Mouse (Mus musculus) kidney, embryonic 14.5 days (tissue): ENCODE data around the gene Scube1. TPM values are rescaled to one million over a fixed set of nuclear protein-coding genes. Genes with fewer than 3 reads are reported as not detected.

Experiments used
- ATAC-seq: fragments of 200-750 bp; cut with Nextera tagmentation; 2 replicates; pipeline ENCODE4 v1.8.0; 2017; ENCODE audit warnings: moderate number of reproducible peaks, mild to moderate bottlenecking, moderate TSS enrichment, moderate library complexity; ENCODE audit not compliant: low FRiP score, low TSS enrichment
- H3K27ac ChIP-seq: fragments of 300-500 bp; sonication (generic); 2 replicates; pipeline ENCODE4 v1.5.1; 2014; ENCODE audit warnings: low read depth, mild to moderate bottlenecking, low read length, moderate library complexity, mixed read lengths
- H3K27me3 ChIP-seq: fragments of 300-500 bp; sonication (generic); 2 replicates; pipeline ENCODE4 v1.6.1; 2014; ENCODE audit warnings: mild to moderate bottlenecking, low read length; ENCODE audit not compliant: control insufficient read depth, insufficient read depth
- H3K36me3 ChIP-seq: fragments of 300-500 bp; sonication (generic); 2 replicates; pipeline ENCODE4 v1.6.1; 2014; ENCODE audit warnings: low read length, mixed read lengths; ENCODE audit not compliant: control insufficient read depth, insufficient read depth
- H3K4me1 ChIP-seq: fragments of 300-500 bp; sonication (generic); 2 replicates; pipeline ENCODE4 v1.6.1; 2014; ENCODE audit warnings: low read length, mixed read lengths; ENCODE audit not compliant: control insufficient read depth, insufficient read depth
- H3K4me2 ChIP-seq: fragments of 300-500 bp; sonication (generic); replicated peaks from 2 replicates; pipeline ENCODE4 v1.6.1; 2014; ENCODE audit warnings: low read depth, mild to moderate bottlenecking, low read length
- H3K4me3 ChIP-seq: fragments of 300-500 bp; sonication (generic); 2 replicates; pipeline ENCODE4 v1.5.1; 2014; ENCODE audit warnings: mild to moderate bottlenecking, low read length
- H3K9ac ChIP-seq: fragments of 300-500 bp; sonication (generic); 2 replicates; pipeline ENCODE4 v1.6.1; 2014; ENCODE audit warnings: low read depth, mild to moderate bottlenecking, low read length, moderate library complexity
- H3K9me3 ChIP-seq: fragments of 300-500 bp; sonication (generic); 2 replicates; pipeline ENCODE4 v1.6.1; 2016; ENCODE audit warnings: low read length; ENCODE audit not compliant: control insufficient read depth
- WGBS: fragments of 180-500 bp; shearing (Covaris S2); extraction: QIAGEN DNeasy Blood & Tissue Kit; methylation state at CpG from one replicate; pipeline ENCODE4 v1.1.7; 2014; 5-methylcytosine and 5-hydroxymethylcytosine counted together
- polyA plus RNA-seq: library from polyadenylated mRNA; unstranded; fragments of >200 nt; fragmentation: Nextera tagmentation; extraction: Ambion mirVana; gene quantifications from 2 replicates; pipeline ENCODE4 v1.2.1, GENCODE M21; 2014

The Scube1 gene
- polyA plus RNA-seq, 1 experiment from 2014 or later, result 7.4 TPM

DNA sequence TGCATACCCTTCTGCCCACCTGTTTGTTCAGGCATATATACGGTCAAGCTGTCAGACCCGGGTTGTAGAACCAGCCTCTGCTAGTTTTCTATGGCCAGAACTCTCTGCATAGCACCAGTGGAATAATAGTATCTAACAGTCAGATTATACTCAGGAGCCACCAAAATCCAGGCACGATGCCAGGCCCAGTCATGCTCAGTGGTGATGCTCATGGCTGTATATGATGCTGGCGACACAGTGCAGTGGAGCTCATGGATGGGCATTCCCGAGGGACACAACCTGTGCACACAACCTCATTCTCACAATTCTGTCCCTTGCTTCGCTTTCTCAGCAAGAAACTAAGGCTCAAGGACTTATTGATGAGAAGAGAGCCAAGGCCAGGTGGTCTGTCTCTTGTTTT, 58.8 kb downstream of the Scube1 start:
- H3K27me3 ChIP-seq, result no peaks in the 10 kb centered on the region; the same call in 1 of the 2 replicates
- H3K4me2 ChIP-seq, result no peak overlapping the region
- 49% methylated on average over 6 of the region's 6 CpGs for WGBS
- no peaks in the 10 kb centered on the region for H3K9me3 ChIP-seq
- no peak overlapping the region for H3K4me3 ChIP-seq
- no peak overlapping the region for H3K9ac ChIP-seq
- H3K4me1 ChIP-seq, result peaks cover 19% of the 10 kb centered on the region; the same call in 1 of the 2 replicates
- 0 out of 2 replicates have a peak, but pooled peaks have one; percentile 5 for ATAC-seq
- H3K27ac ChIP-seq, result no peak overlapping the region
- no peaks in the 10 kb centered on the region for H3K36me3 ChIP-seq

GRCm38 (mm10) chr15:83664722-83665121, 60.1 kb downstream of the Scube1 start:
- Histone ChIP-seq H3K27me3 (no peaks in the 10 kb centered on the region; the same call in 1 of the 2 replicates), H3K27ac (no peak overlapping the region), H3K4me2 (no peak overlapping the region), H3K4me3 (no peak overlapping the region), H3K9ac (no peak overlapping the region), H3K36me3 (no peaks in the 10 kb centered on the region), H3K4me1 (peaks cover 22% of the 10 kb centered on the region; the same call in 1 of the 2 replicates), H3K9me3 (no peaks in the 10 kb centered on the region)
- 0 out of 2 replicates have a peak, but pooled peaks have one; percentile 44 for ATAC-seq
- WGBS, result 53% methylated on average over 5 of the region's 5 CpGs

DNA sequence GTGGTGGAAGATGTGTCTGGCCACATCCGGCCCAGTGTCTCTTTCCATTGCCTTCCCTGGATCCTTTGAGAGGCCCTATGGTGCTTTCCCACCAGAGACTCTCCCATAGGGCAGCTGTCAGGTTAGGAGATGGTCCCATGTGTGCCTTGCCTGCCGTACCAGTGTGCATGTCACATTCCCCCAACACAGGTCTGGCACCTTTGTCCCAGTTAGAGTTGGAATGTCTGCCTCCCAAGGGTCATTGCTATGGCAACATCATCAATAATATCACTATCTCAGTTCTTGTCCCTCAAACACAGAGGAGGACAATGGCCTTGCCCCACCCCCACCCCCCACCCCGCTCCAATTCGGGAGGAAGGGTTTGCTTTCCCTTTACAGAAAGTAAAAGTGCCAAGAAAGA, 61.8 kb downstream of the Scube1 start:
- no peak overlapping the region for H3K4me3 ChIP-seq
- peaks cover 23% of the 10 kb centered on the region; the same call in 1 of the 2 replicates for H3K4me1 ChIP-seq
- no peak overlapping the region for H3K4me2 ChIP-seq
- H3K9me3 ChIP-seq, result no peaks in the 10 kb centered on the region
- no peaks in the 10 kb centered on the region; the same call in 1 of the 2 replicates for H3K27me3 ChIP-seq
- no peak overlapping the region for H3K9ac ChIP-seq
- WGBS, result 76% methylated on average over 4 of the region's 4 CpGs
- H3K27ac ChIP-seq, result no peak overlapping the region
- no peak for ATAC-seq
- H3K36me3 ChIP-seq, result no peaks in the 10 kb centered on the region

GRCm38 (mm10) chr15:83662106-83662505, 62.7 kb downstream of the Scube1 start:
- Histone ChIP-seq H3K36me3 (no peaks in the 10 kb centered on the region), H3K4me2 (no peak overlapping the region), H3K9ac (no peak overlapping the region), H3K4me3 (no peak overlapping the region), H3K27me3 (no peaks in the 10 kb centered on the region), H3K4me1 (peaks cover 20% of the 10 kb centered on the region; the same call in 1 of the 2 replicates), H3K9me3 (no peaks in the 10 kb centered on the region), H3K27ac (no peak overlapping the region)
- 65% methylated on average over 7 of the region's 7 CpGs for WGBS
- ATAC-seq, result no peak

- Histone ChIP-seq H3K9ac (no peak overlapping the region; the same call in 1 of the 2 replicates), H3K36me3 (no peaks in the 10 kb centered on the region), H3K27ac (no peak overlapping the region), H3K4me3 (no peak overlapping the region), H3K4me2 (no peak overlapping the region), H3K9me3 (no peaks in the 10 kb centered on the region), H3K27me3 (no peaks in the 10 kb centered on the region), H3K4me1 (0 out of 2 replicates have a peak, but pooled peaks cover 4% of the 10 kb centered on the region)
- ATAC-seq, result no peak
- 92% methylated on average over 6 of the region's 6 CpGs for WGBS
Observed at GRCm38 (mm10) chr15:83642518-83642917, 82.3 kb downstream of the Scube1 start.

DNA sequence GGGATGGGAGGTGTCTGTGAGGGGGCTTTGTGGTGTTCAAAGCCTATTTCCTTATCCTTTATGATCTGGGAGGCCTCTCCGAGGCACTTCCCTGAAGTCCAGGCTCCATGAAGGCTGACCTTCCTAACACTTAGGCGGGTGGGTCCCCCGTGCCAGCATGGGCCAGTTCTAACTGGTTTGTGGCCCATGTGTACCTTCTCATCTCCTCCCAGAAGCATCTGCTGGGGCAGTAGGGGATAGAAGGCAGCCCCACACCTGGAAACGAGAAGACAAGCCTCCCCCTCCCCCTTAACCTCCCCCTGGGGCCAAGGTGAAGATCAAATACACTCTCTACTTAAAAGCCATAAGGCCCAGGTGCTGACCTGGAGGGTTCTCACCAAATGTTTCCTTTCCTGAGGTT, 84.6 kb downstream of the Scube1 start:
- no peak overlapping the region for H3K27ac ChIP-seq
- no peak for ATAC-seq
- no peaks in the 10 kb centered on the region for H3K9me3 ChIP-seq
- no peak overlapping the region for H3K9ac ChIP-seq
- H3K4me3 ChIP-seq, result no peak overlapping the region
- H3K4me2 ChIP-seq, result no peak overlapping the region
- WGBS, result 38% methylated on average over 4 of the region's 4 CpGs
- 0 out of 2 replicates have a peak, but pooled peaks cover 4% of the 10 kb centered on the region for H3K4me1 ChIP-seq
- no peaks in the 10 kb centered on the region for H3K36me3 ChIP-seq
- H3K27me3 ChIP-seq, result no peaks in the 10 kb centered on the region

DNA sequence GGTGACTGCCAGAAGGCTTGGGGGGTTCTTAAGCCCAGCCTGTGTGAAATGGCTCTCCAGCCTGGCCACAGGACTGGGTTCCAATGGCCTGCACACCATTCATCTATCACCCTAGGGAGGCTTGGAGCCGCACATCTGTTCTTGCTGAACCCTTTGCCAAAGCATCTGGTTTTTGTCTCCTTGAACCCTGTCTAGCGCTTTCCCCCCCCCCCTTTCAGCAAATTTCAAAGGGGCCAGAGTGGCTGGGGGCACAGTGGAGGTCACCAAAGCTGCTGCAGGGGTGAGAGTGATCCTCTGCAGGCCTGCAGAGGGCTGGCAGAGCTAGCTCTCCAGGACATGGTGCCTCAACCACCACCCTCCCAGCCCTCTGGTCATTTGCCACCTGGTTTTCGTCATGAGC, 85.7 kb downstream of the Scube1 start:
- no peaks in the 10 kb centered on the region for H3K9me3 ChIP-seq
- no peak overlapping the region for H3K4me3 ChIP-seq
- H3K9ac ChIP-seq, result no peak overlapping the region
- H3K4me2 ChIP-seq, result no peak overlapping the region
- no peak for ATAC-seq
- 0 out of 2 replicates have a peak, but pooled peaks cover 4% of the 10 kb centered on the region for H3K4me1 ChIP-seq
- no peaks in the 10 kb centered on the region for H3K36me3 ChIP-seq
- 31% methylated on average over 3 of the region's 3 CpGs for WGBS
- no peaks in the 10 kb centered on the region for H3K27me3 ChIP-seq
- H3K27ac ChIP-seq, result no peak overlapping the region

DNA sequence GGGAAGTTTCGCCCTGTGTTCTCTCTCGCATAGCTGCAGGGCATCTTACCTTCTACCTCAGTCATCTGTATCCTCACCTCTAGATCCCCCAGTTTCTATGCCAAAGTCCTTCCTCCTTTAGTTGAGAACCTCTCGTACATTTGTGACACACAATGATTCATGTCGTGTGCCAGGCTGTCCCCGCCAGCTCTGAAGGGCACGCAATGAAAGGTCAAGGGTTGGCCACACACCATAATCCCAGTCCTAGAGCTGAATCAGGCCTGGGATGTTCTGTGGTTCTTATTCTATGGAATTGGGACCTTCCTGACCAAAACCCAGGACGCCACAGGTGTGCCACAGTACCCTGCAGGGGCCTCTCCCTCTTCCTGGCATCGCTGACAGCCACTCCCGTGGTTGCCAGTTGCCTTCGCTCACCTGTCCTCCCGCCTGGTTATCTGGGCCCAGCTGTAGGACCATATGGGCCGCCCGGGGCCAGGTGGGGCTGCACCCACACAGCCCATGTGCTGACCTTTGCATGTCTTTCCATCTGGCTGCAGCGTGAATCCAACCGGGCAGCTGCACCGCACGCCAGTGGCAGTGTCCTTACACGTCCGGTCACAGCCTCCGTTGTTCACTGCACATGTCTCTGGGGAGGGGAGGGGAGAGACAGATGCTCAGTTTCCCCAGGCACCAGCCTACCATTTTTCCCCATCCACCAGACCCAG, 86.5 kb downstream of the Scube1 start:
- Histone ChIP-seq H3K27ac (no peak overlapping the region), H3K4me2 (no peak overlapping the region), H3K4me3 (no peak overlapping the region), H3K4me1 (0 out of 2 replicates have a peak, but pooled peaks cover 4% of the 10 kb centered on the region), H3K9ac (no peak overlapping the region), H3K9me3 (no peaks in the 10 kb centered on the region), H3K36me3 (no peaks in the 10 kb centered on the region), H3K27me3 (no peaks in the 10 kb centered on the region)
- WGBS, result 84% methylated on average over 20 of the region's 20 CpGs
- no peak for ATAC-seq

DNA sequence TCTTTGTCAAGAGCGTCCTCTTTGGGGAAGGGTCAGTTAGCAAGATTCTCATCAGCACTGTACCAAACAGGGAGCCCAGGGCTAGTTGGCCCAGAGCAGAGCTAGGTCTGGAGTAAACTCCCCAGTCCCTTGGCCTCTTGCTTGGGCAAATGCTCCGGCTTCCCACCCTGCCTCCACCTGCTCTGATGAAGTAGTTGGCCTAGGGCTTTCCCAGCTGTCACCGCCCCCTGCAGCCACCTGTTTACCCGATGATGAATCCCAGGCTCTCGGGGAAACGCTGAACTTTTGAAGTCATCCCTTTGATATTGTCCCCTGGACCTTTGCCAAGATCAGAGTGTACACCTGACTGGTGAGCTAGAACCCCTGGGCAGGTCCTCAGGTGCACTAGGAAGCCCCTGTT, 88.1 kb downstream of the Scube1 start:
- ATAC-seq, result no peak
- no peak overlapping the region for H3K9ac ChIP-seq
- no peaks in the 10 kb centered on the region for H3K36me3 ChIP-seq
- H3K27me3 ChIP-seq, result no peaks in the 10 kb centered on the region
- H3K4me2 ChIP-seq, result no peak overlapping the region
- H3K4me1 ChIP-seq, result 0 out of 2 replicates have a peak, but pooled peaks cover 4% of the 10 kb centered on the region
- 71% methylated on average over 6 of the region's 6 CpGs for WGBS
- no peak overlapping the region for H3K27ac ChIP-seq
- no peaks in the 10 kb centered on the region for H3K9me3 ChIP-seq
- no peak overlapping the region for H3K4me3 ChIP-seq
